Mouse (Mus musculus) heart, embryonic 13.5 days (tissue): ENCODE measurements around the gene Olfr1126. TPM values are rescaled to one million over a fixed set of nuclear protein-coding genes. Genes with fewer than 3 reads are reported as not detected.

ENCODE experiments used
- polyA plus RNA-seq: library from polyadenylated mRNA; unstranded; fragments of >200 nt; fragmentation: Nextera tagmentation; extraction: Ambion mirVana; gene quantifications from 2 replicates; pipeline ENCODE4 v1.2.1, GENCODE M21; 2015

Gene Olfr1126
- polyA plus RNA-seq, 1 experiment from 2014 or later, result not detected

Other genes with a start within 250 kb of the Olfr1126 start
- not detected in 2 replicates for gene Olfr1113, start 245.0 kb upstream of the Olfr1126 start, polyA plus RNA-seq
- not detected in 2 replicates for gene Olfr1115, start 205.9 kb upstream of the Olfr1126 start, polyA plus RNA-seq
- not detected in 2 replicates for gene Olfr1116, start 186.4 kb upstream of the Olfr1126 start, polyA plus RNA-seq
- not detected in 2 replicates for gene Olfr1118, start 146.4 kb upstream of the Olfr1126 start, polyA plus RNA-seq
- gene Olfr1120, start 99.1 kb upstream of the Olfr1126 start, polyA plus RNA-seq, result not detected in 2 replicates
- gene Olfr1121, start 84.1 kb upstream of the Olfr1126 start, polyA plus RNA-seq, result not detected in 2 replicates
- gene Olfr1122, start 68.1 kb upstream of the Olfr1126 start, polyA plus RNA-seq, result not detected in 2 replicates
- not detected in 2 replicates for gene Olfr1123, start 37.3 kb upstream of the Olfr1126 start, polyA plus RNA-seq
- gene Olfr1124, start 23.7 kb upstream of the Olfr1126 start, polyA plus RNA-seq, result 0.05 and 0.08 TPM in 2 replicates
- not detected in 2 replicates for gene Pramel7, start 43.1 kb downstream of the Olfr1126 start, polyA plus RNA-seq
- not detected in 2 replicates for gene Pramel6, start 52.6 kb downstream of the Olfr1126 start, polyA plus RNA-seq
- not detected in 2 replicates for gene Olfr153, start 77.8 kb downstream of the Olfr1126 start, polyA plus RNA-seq
- not detected in 2 replicates for gene Olfr1128, start 91.6 kb downstream of the Olfr1126 start, polyA plus RNA-seq
- not detected in 2 replicates for gene Olfr1129, start 119.9 kb downstream of the Olfr1126 start, polyA plus RNA-seq
- gene Olfr1130, start 152.2 kb downstream of the Olfr1126 start, polyA plus RNA-seq, result not detected in 2 replicates
- not detected in 2 replicates for gene Olfr1131, start 173.1 kb downstream of the Olfr1126 start, polyA plus RNA-seq
- not detected in 2 replicates for gene Olfr1132, start 183.6 kb downstream of the Olfr1126 start, polyA plus RNA-seq
- gene Olfr1133, start 193.4 kb downstream of the Olfr1126 start, polyA plus RNA-seq, result not detected in 2 replicates
- gene Olfr1134, start 204.5 kb downstream of the Olfr1126 start, polyA plus RNA-seq, result not detected in 2 replicates
- not detected in 2 replicates for gene Olfr1135, start 219.7 kb downstream of the Olfr1126 start, polyA plus RNA-seq
- not detected in 2 replicates for gene Olfr1136, start 240.0 kb downstream of the Olfr1126 start, polyA plus RNA-seq